Mouse (Mus musculus) neural tube, embryonic 10.5 days (tissue): ENCODE results near the gene Olfr1020.

Source experiments
- DNase-seq: peaks from one replicate; pipeline ENCODE4 v3.0.0-alpha.2; 2017; ENCODE audit warnings: low spot score; ENCODE audit errors: extremely low spot score

The Olfr1020 gene

GRCm38 (mm10) chr2:85846730-85847129, at the start of gene Olfr1020:
Gene Olfr1020, plus strand, starts transcription at chr2:85847030.
- no peak for DNase-seq

- DNase-seq: no peak
These were observed 44.4 kb upstream of the Olfr1020 start, which contains the start of gene Olfr1016 for GRCm38 (mm10) chr2:85802444-85802843. Gene Olfr1016, minus strand, starts transcription at chr2:85802544.

- DNase-seq: no peak
These were observed 42.3 kb upstream of the Olfr1020 start for GRCm38 (mm10) chr2:85804501-85804900.

- no peak for DNase-seq
These were observed 28.7 kb upstream of the Olfr1020 start, which contains the start of gene Olfr1018 for GRCm38 (mm10) chr2:85818179-85818578. Gene Olfr1018, plus strand, starts transcription at chr2:85818479.

GRCm38 (mm10) chr2:85845383-85845782, 1.4 kb upstream of the Olfr1020 start, which contains the start of gene Olfr1019:
Gene Olfr1019, minus strand, starts transcription at chr2:85845483.
- DNase-seq: no peak

GRCm38 (mm10) chr2:85868294-85868693, 21.5 kb downstream of the Olfr1020 start, which contains the start of gene Olfr1022:
Gene Olfr1022, plus strand, starts transcription at chr2:85868594.
- no peak for DNase-seq

- no peak for DNase-seq
These were observed 38.5 kb downstream of the Olfr1020 start, which contains the start of gene Olfr1023 for GRCm38 (mm10) chr2:85885340-85885739. Gene Olfr1023, plus strand, starts transcription at chr2:85885640.
